Mouse (Mus musculus) bone marrow macrophage, adult 2 months (primary cell): ENCODE measurements around the gene Stbd1.

Experiments
- CTCF ChIP-seq: IDR thresholded peaks from 2 replicates; pipeline ENCODE4 v1.5.1; 2012; ENCODE audit warnings: low read depth, mild to moderate bottlenecking, low read length, moderate library complexity
- POLR2A ChIP-seq: IDR thresholded peaks from 2 replicates; pipeline ENCODE4 v1.6.1; 2012; ENCODE audit warnings: mild to moderate bottlenecking, low read depth, low read length, borderline replicate concordance

DNA sequence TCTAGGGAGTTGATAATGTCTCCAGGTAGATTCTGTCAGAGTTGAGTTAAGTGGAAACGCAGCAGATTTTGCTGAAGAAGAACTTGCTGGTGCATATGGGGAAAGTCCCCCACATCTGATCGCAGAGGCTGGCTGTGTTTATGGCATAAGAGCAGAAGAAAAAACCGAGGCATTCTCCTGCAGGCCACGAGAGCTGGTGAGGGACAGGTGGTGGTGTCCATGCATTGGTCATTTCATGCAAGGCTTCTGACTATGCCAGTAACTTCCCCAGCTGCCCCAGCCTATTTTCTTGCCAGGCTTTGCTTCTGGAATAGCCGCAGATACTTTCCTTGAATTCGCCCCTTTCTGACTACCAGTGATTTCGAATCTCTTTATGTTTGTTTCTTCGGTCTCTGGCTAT lies 6.0 kb upstream of the Stbd1 start:
- no peak for TF ChIP-seq CTCF
- TF ChIP-seq POLR2A = no peak
